Mouse (Mus musculus): ENCODE data around the gene Papola. TPM values are rescaled to one million over a fixed set of nuclear protein-coding genes. Genes with fewer than 3 reads are reported as not detected.

Gene Papola
- polyA plus RNA-seq, 1 experiment from 2014 or later, result 222 TPM

- H3K36me3 ChIP-seq, result 0 out of 2 replicates have a peak, but pooled peaks cover 2% of the 10 kb centered on the region
- WGBS, result 77% methylated on average over 9 of the region's 9 CpGs
- no peaks in the 10 kb centered on the region for H3K27me3 ChIP-seq (ENCODE audit: insufficient read depth, poor library complexity, severe bottlenecking)
- H3K9me3 ChIP-seq, result no peaks in the 10 kb centered on the region
- no peak overlapping the region for H3K4me3 ChIP-seq
- no peak for DNase-seq (ENCODE audit: low spot score)
- no peak overlapping the region for H3K27ac ChIP-seq
- peaks cover 23% of the 10 kb centered on the region for H3K4me1 ChIP-seq
Observed at GRCm38 (mm10) chr12:105850675-105851074, 66.2 kb downstream of the Papola start.

- no peak for DNase-seq (ENCODE audit: low spot score)
- Histone ChIP-seq H3K9me3 (no peaks in the 10 kb centered on the region), H3K27me3 (ENCODE audit: insufficient read depth, poor library complexity, severe bottlenecking) (no peaks in the 10 kb centered on the region), H3K4me3 (no peak overlapping the region), H3K36me3 (no peaks in the 10 kb centered on the region), H3K4me1 (peaks cover 23% of the 10 kb centered on the region), H3K27ac (no peak overlapping the region)
- 62% methylated on average over 7 of the region's 7 CpGs for WGBS
Observed at GRCm38 (mm10) chr12:105852798-105853197, 68.3 kb downstream of the Papola start.

GRCm38 (mm10) chr12:105854639-105855038, 70.1 kb downstream of the Papola start:
- no peak overlapping the region for H3K4me3 ChIP-seq
- H3K36me3 ChIP-seq, result no peaks in the 10 kb centered on the region
- no peaks in the 10 kb centered on the region for H3K27me3 ChIP-seq (ENCODE audit: insufficient read depth, poor library complexity, severe bottlenecking)
- DNase-seq (ENCODE audit: low spot score), result no peak
- peaks cover 12% of the 10 kb centered on the region for H3K4me1 ChIP-seq
- H3K27ac ChIP-seq, result no peak overlapping the region
- WGBS, result 36% methylated on average over 6 of the region's 6 CpGs
- H3K9me3 ChIP-seq, result no peaks in the 10 kb centered on the region

GRCm38 (mm10) chr12:105857902-105858640, 73.6 kb downstream of the Papola start:
- no peak overlapping the region for H3K4me3 ChIP-seq
- 69% methylated on average over 5 of the region's 5 CpGs for WGBS

GRCm38 (mm10) chr12:105862072-105862471, 77.6 kb downstream of the Papola start:
- H3K9me3 ChIP-seq, result no peaks in the 10 kb centered on the region
- no peak overlapping the region for H3K27ac ChIP-seq
- no peaks in the 10 kb centered on the region for H3K36me3 ChIP-seq
- 0 out of 2 replicates have a peak, but pooled peaks cover 4% of the 10 kb centered on the region for H3K4me1 ChIP-seq
- WGBS, result 68% methylated on average over 6 of the region's 6 CpGs
- no peaks in the 10 kb centered on the region for H3K27me3 ChIP-seq (ENCODE audit: insufficient read depth, poor library complexity, severe bottlenecking)
- no peak for DNase-seq (ENCODE audit: low spot score)
- H3K4me3 ChIP-seq, result no peak overlapping the region

More at GRCm38 (mm10) chr12:105857902-105858640, 73.6 kb downstream of the Papola start:
- Histone ChIP-seq H3K9me3 (no peaks in the 10 kb centered on the region), H3K27ac (no peak overlapping the region), H3K27me3 (ENCODE audit: insufficient read depth, poor library complexity, severe bottlenecking) (no peaks in the 10 kb centered on the region), H3K36me3 (no peaks in the 10 kb centered on the region), H3K4me1 (0 out of 2 replicates have a peak, but pooled peaks cover 10% of the 10 kb centered on the region)
- DNase-seq (ENCODE audit: low spot score), result no peak

GRCm38 (mm10) chr12:105862607-105863006, 78.1 kb downstream of the Papola start:
- Histone ChIP-seq H3K4me1 (0 out of 2 replicates have a peak, but pooled peaks cover 4% of the 10 kb centered on the region), H3K27ac (no peak overlapping the region), H3K4me3 (no peak overlapping the region), H3K27me3 (ENCODE audit: insufficient read depth, poor library complexity, severe bottlenecking) (no peaks in the 10 kb centered on the region), H3K9me3 (no peaks in the 10 kb centered on the region), H3K36me3 (no peaks in the 10 kb centered on the region)
- DNase-seq (ENCODE audit: low spot score), result no peak
- 84% methylated on average over 22 of the region's 22 CpGs for WGBS

GRCm38 (mm10) chr12:105863436-105863835, 78.9 kb downstream of the Papola start:
- no peaks in the 10 kb centered on the region for H3K27me3 ChIP-seq (ENCODE audit: insufficient read depth, poor library complexity, severe bottlenecking)
- no peaks in the 10 kb centered on the region for H3K9me3 ChIP-seq
- 85% methylated on average over 11 of the region's 11 CpGs for WGBS
- H3K27ac ChIP-seq, result no peak overlapping the region
- no peak overlapping the region for H3K4me3 ChIP-seq
- DNase-seq (ENCODE audit: low spot score), result no peak
- no peaks in the 10 kb centered on the region for H3K36me3 ChIP-seq
- H3K4me1 ChIP-seq, result no peaks in the 10 kb centered on the region

- DNase-seq (ENCODE audit: low spot score), result no peak
- 90% methylated on average over 2 of the region's 2 CpGs for WGBS
- Histone ChIP-seq H3K4me3 (no peak overlapping the region), H3K4me1 (peaks cover 8% of the 10 kb centered on the region), H3K36me3 (no peaks in the 10 kb centered on the region), H3K27ac (no peak overlapping the region), H3K27me3 (ENCODE audit: insufficient read depth, poor library complexity, severe bottlenecking) (peaks cover 28% of the 10 kb centered on the region; the same call in 1 of the 2 replicates), H3K9me3 (no peaks in the 10 kb centered on the region)
Observed at GRCm38 (mm10) chr12:105867646-105868045, 83.2 kb downstream of the Papola start.

GRCm38 (mm10) chr12:105869242-105869641, 84.7 kb downstream of the Papola start:
- H3K4me1 ChIP-seq, result peaks cover 8% of the 10 kb centered on the region
- H3K36me3 ChIP-seq, result no peaks in the 10 kb centered on the region
- no peak overlapping the region for H3K27ac ChIP-seq
- peak overlapping the region; percentile 31 for H3K4me3 ChIP-seq
- DNase-seq (ENCODE audit: low spot score), result no peak
- 28% methylated on average over 6 of the region's 6 CpGs for WGBS
- no peaks in the 10 kb centered on the region for H3K9me3 ChIP-seq
- H3K27me3 ChIP-seq (ENCODE audit: insufficient read depth, poor library complexity, severe bottlenecking), result peaks cover 31% of the 10 kb centered on the region; the same call in 1 of the 2 replicates

- no peak for DNase-seq (ENCODE audit: low spot score)
- no peaks in the 10 kb centered on the region for H3K36me3 ChIP-seq
- WGBS, result 19% methylated on average over 14 of the region's 14 CpGs
Observed at GRCm38 (mm10) chr12:105869696-105870095, 85.2 kb downstream of the Papola start.

GRCm38 (mm10) chr12:105873283-105873682, 88.8 kb downstream of the Papola start:
- Histone ChIP-seq H3K27ac (no peak overlapping the region), H3K9me3 (no peaks in the 10 kb centered on the region), H3K27me3 (ENCODE audit: insufficient read depth, poor library complexity, severe bottlenecking) (peaks cover 55% of the 10 kb centered on the region; the same call in 1 of the 2 replicates), H3K4me1 (peaks cover 17% of the 10 kb centered on the region), H3K4me3 (no peak overlapping the region), H3K36me3 (no peaks in the 10 kb centered on the region)
- no peak for DNase-seq (ENCODE audit: low spot score)
- 56% methylated on average over 2 of the region's 2 CpGs for WGBS

More at GRCm38 (mm10) chr12:105869696-105870095, 85.2 kb downstream of the Papola start:
- no peak overlapping the region for H3K27ac ChIP-seq
- peaks cover 36% of the 10 kb centered on the region; the same call in 1 of the 2 replicates for H3K27me3 ChIP-seq (ENCODE audit: insufficient read depth, poor library complexity, severe bottlenecking)
- H3K4me1 ChIP-seq, result peaks cover 8% of the 10 kb centered on the region
- no peaks in the 10 kb centered on the region for H3K9me3 ChIP-seq
- peak overlapping the region; percentile 31 for H3K4me3 ChIP-seq

- Histone ChIP-seq H3K4me3 (peak overlapping the region; percentile 35; the same call in 1 of the 2 replicates), H3K36me3 (no peaks in the 10 kb centered on the region), H3K9me3 (peaks cover 7% of the 10 kb centered on the region), H3K27ac (no peak overlapping the region), H3K4me1 (peaks cover 9% of the 10 kb centered on the region; the same call in 1 of the 2 replicates), H3K27me3 (ENCODE audit: insufficient read depth, poor library complexity, severe bottlenecking) (peaks cover 48% of the 10 kb centered on the region; the same call in 1 of the 2 replicates)
- 12% methylated on average over 17 of the region's 17 CpGs for whole genome bisulfite sequencing
- DNase-seq (ENCODE audit: low spot score), result no peak
Observed at GRCm38 (mm10) chr12:105875112-105875511, 90.6 kb downstream of the Papola start.

GRCm38 (mm10) chr12:105876521-105876920, 92.0 kb downstream of the Papola start:
- WGBS, result 63% methylated on average over 11 of the region's 11 CpGs

More at GRCm38 (mm10) chr12:105876521-105876920, 92.0 kb downstream of the Papola start:
- H3K4me3 ChIP-seq, result no peak overlapping the region
- H3K36me3 ChIP-seq, result no peaks in the 10 kb centered on the region
- H3K4me1 ChIP-seq, result peaks cover 9% of the 10 kb centered on the region; the same call in 1 of the 2 replicates
- peaks cover 7% of the 10 kb centered on the region for H3K9me3 ChIP-seq
- DNase-seq (ENCODE audit: low spot score), result no peak
- H3K27ac ChIP-seq, result no peak overlapping the region
- peaks cover 34% of the 10 kb centered on the region; the same call in 1 of the 2 replicates for H3K27me3 ChIP-seq (ENCODE audit: insufficient read depth, poor library complexity, severe bottlenecking)
